ENCODE assay signal across 17 mouse cellular contexts in the genomic region with DNA sequence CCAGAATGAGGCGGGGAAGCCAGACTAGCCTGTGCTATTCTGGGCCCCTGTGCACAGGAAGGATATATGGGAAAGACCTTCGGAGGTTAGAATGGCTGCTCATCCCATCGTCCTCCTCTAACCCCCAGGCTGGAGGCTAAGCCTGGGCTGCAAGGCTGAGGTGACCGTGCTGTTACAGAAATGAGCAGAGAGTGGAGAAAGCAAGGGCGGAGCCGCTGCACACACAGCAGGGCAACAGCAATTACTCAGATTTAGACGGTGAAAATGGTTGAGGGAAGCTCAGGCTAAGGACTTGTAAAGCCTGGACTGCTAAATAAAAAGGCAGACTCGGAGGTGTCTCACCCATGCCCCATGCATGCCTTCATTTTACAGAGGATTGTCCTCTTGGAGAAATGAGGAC. TPM values are rescaled to one million over a fixed set of nuclear protein-coding genes. Genes with fewer than 3 reads are reported as not detected.
DNase-seq lines count a peak whose midpoint lies in the region; ATAC-seq and TF ChIP-seq lines count a peak whose summit lies in the region.
"Had no signal": no experiment of that assay in that cellular context is flagged by ENCODE, and none has a peak within 500 bp of the region (broad histone marks: within the 10 kb centered on the region; RNA-seq: fewer than 3 reads in every experiment).

No protein-coding gene starts in this region.

- H3K27me3 ChIP-seq in heart, adult 2 months (ENCODE audit: control insufficient read depth, insufficient read depth, low read length): no peaks in the 10 kb centered on the region
- H3K27me3 ChIP-seq in kidney, adult 2 months (replicated peaks; ENCODE audit: control insufficient read depth, insufficient read depth, low read length): no peaks in the 10 kb centered on the region
- H3K27me3 ChIP-seq in lung, embryonic 16.5 days (ENCODE audit: control insufficient read depth, insufficient read depth, low read depth, low read length): no peaks in the 10 kb centered on the region
- no peaks in the 10 kb centered on the region for H3K27me3 ChIP-seq in stomach, embryonic 16.5 days (ENCODE audit: control insufficient read depth, insufficient read depth, low read length)
- H3K27me3 ChIP-seq: hindbrain, embryonic 13.5 days; intestine, embryonic 15.5 days; liver, embryonic 15.5 days; neural tube, embryonic 13.5 days had no signal

- H3K9me3 ChIP-seq in lung, embryonic 16.5 days (ENCODE audit: control insufficient read depth, low read length): no peaks in the 10 kb centered on the region
- no peaks in the 10 kb centered on the region for H3K9me3 ChIP-seq in stomach, embryonic 16.5 days (replicated peaks; ENCODE audit: control insufficient read depth, low read length)
- H3K9me3 ChIP-seq: hindbrain, embryonic 13.5 days; intestine, embryonic 15.5 days; limb, embryonic 10.5 days; liver, embryonic 15.5 days; neural tube, embryonic 13.5 days had no signal

- WGBS in heart, adult 2 months: 40% methylated on average over 8 of the region's 8 CpGs
- 54% methylated on average over 8 of the region's 8 CpGs for WGBS in kidney, adult 2 months
- WGBS in lung, embryonic 16.5 days: 52% methylated on average over 8 of the region's 8 CpGs
- 54% methylated on average over 8 of the region's 8 CpGs for WGBS in stomach, embryonic 16.5 days

- ATAC-seq in lung, embryonic 16.5 days (ENCODE audit: low read depth): no peak
- no peak for ATAC-seq in stomach, embryonic 16.5 days (ENCODE audit: insufficient read depth, low FRiP score)
- ATAC-seq: intestine, embryonic 15.5 days had no signal

- TF ChIP-seq POLR2A in heart, adult 2 months (IDR thresholded peaks at IDR 0.05; ENCODE audit: insufficient read depth, low read depth, low read length): no peak
- TF ChIP-seq POLR2A in kidney, adult 2 months (IDR thresholded peaks at IDR 0.05; ENCODE audit: low read depth, low read length): no peak

- H3K9ac ChIP-seq in heart, adult 2 months (ENCODE audit: low read depth, low read length): peak overlapping the region; percentile 4
- H3K9ac ChIP-seq in lung, embryonic 16.5 days (ENCODE audit: low read length): no peak overlapping the region
- peak overlapping the region; percentile 29; the same call in 1 of the 2 replicates for H3K9ac ChIP-seq in stomach, embryonic 16.5 days (ENCODE audit: low read length)
- H3K9ac ChIP-seq: hindbrain, embryonic 13.5 days; intestine, embryonic 15.5 days; liver, embryonic 15.5 days; neural tube, embryonic 13.5 days had no signal

- peaks cover 42% of the 10 kb centered on the region for H3K4me1 ChIP-seq in heart, adult 2 months (ENCODE audit: control insufficient read depth, insufficient read depth, low read length)
- H3K4me1 ChIP-seq in kidney, adult 2 months (ENCODE audit: control insufficient read depth, insufficient read depth, low read length): peaks cover 23% of the 10 kb centered on the region
- H3K4me1 ChIP-seq in lung, embryonic 16.5 days (replicated peaks; ENCODE audit: control insufficient read depth, insufficient read depth, low read length): peaks cover 24% of the 10 kb centered on the region
- H3K4me1 ChIP-seq in stomach, embryonic 16.5 days (ENCODE audit: control insufficient read depth, insufficient read depth, low read length): peaks cover 31% of the 10 kb centered on the region

- no peak overlapping the region for H3K4me3 ChIP-seq in heart, adult 2 months
- H3K4me3 ChIP-seq in kidney, adult 2 months (ENCODE audit: insufficient read depth, low read depth, low read length): no peak overlapping the region
- H3K4me3 ChIP-seq in lung, embryonic 16.5 days (ENCODE audit: low read length): no peak overlapping the region
- H3K4me3 ChIP-seq in stomach, embryonic 16.5 days (replicated peaks; ENCODE audit: low read length): no peak overlapping the region
- H3K4me3 ChIP-seq: hindbrain, embryonic 13.5 days; intestine, embryonic 15.5 days; limb, embryonic 10.5 days; liver, embryonic 15.5 days; neural tube, embryonic 13.5 days had no signal

- TF ChIP-seq EP300 in heart, adult 2 months (IDR thresholded peaks at IDR 0.05; ENCODE audit: insufficient read depth, low read depth, low read length): no peak

- DNase-seq in heart, adult 2 months: no peak
- DNase-seq in heart, adult 18-20 months: no peak
- no peak for DNase-seq in kidney, adult 2 months
- no peak for DNase-seq in kidney, adult 9 months
- DNase-seq in lung, postnatal 14 days: no peak
- DNase-seq: adrenal gland, adult 8-10 months; cerebellum, postnatal 10 days; gastrocnemius, postnatal 14 days; right cerebral cortex, postnatal 25 days had no signal

- H3K36me3 ChIP-seq in heart, adult 2 months (ENCODE audit: control insufficient read depth, insufficient read depth, low read length): peaks cover 47% of the 10 kb centered on the region
- no peaks in the 10 kb centered on the region for H3K36me3 ChIP-seq in kidney, adult 2 months (ENCODE audit: control insufficient read depth, insufficient read depth, low read length)
- no peaks in the 10 kb centered on the region for H3K36me3 ChIP-seq in lung, embryonic 16.5 days (ENCODE audit: control insufficient read depth, insufficient read depth, low read length)
- H3K36me3 ChIP-seq in stomach, embryonic 16.5 days (ENCODE audit: control insufficient read depth, insufficient read depth, low read length): no peaks in the 10 kb centered on the region
- H3K36me3 ChIP-seq: G1E; hindbrain, embryonic 13.5 days; intestine, embryonic 15.5 days; limb, embryonic 10.5 days; liver, embryonic 15.5 days; neural tube, embryonic 13.5 days had no signal

- peaks cover 7% of the 10 kb centered on the region for H3K79me2 ChIP-seq in heart, adult 2 months (replicated peaks; ENCODE audit: control insufficient read depth, insufficient read depth, low read length)

- intact Hi-C loops in heart, adult 2 months (cut with DNase I): loop anchor here (1.0 kb wide), 1 partner anchor 13 kb away; no protein-coding TSS in a partner anchor

- no peak for TF ChIP-seq CTCF in heart, adult 2 months (IDR thresholded peaks at IDR 0.05)
- TF ChIP-seq CTCF in kidney, adult 2 months (conservative IDR thresholded peaks at IDR 0.05; ENCODE audit: insufficient read depth, insufficient read length, low read depth, low read length): no peak

- peak overlapping the region; percentile 93 for H3K27ac ChIP-seq in heart, adult 2 months
- H3K27ac ChIP-seq in kidney, adult 2 months (ENCODE audit: insufficient read depth, low read depth, low read length): peak overlapping the region; percentile 29; the same call in 1 of the 2 replicates
- peak overlapping the region; percentile 67 for H3K27ac ChIP-seq in lung, embryonic 16.5 days (ENCODE audit: low read length)
- 0 out of 2 replicates have a peak overlapping the region, but pooled peaks have one; percentile 31 for H3K27ac ChIP-seq in stomach, embryonic 16.5 days (ENCODE audit: low read length)
- H3K27ac ChIP-seq: hindbrain, embryonic 13.5 days; intestine, embryonic 15.5 days; liver, embryonic 15.5 days; neural tube, embryonic 13.5 days had no signal

- no peak overlapping the region for H3K4me2 ChIP-seq in lung, embryonic 16.5 days (ENCODE audit: low read depth, low read length)
- no peak overlapping the region for H3K4me2 ChIP-seq in stomach, embryonic 16.5 days (ENCODE audit: low read depth, low read length)
- H3K4me2 ChIP-seq: hindbrain, embryonic 13.5 days; intestine, embryonic 15.5 days; liver, embryonic 15.5 days; neural tube, embryonic 13.5 days had no signal

RNA-seq across cellular contexts. Expression of a gene that starts 45.0 kb away (rescaled TPM):
- 100 to 1,000 TPM; 244 to 277 TPM for total RNA-seq in heart, adult 2 months (2021)
- 115 and 119 TPM in 2 replicates for polyA plus RNA-seq in heart, adult 2 months (2012; rRNA removed)
- 100 to 1,000 TPM; 248 to 259 TPM for total RNA-seq in heart, adult 18-20 months (2021)
- 75.9 and 108 TPM in 2 replicates for polyA plus RNA-seq in kidney, adult 2 months (2012; rRNA removed)
- polyA plus RNA-seq in lung, embryonic 16.5 days (2015; fragmentation: Nextera tagmentation; extraction: Ambion mirVana): 13.7 and 14.5 TPM in 2 replicates
- polyA plus RNA-seq in stomach, embryonic 16.5 days (2015; fragmentation: Nextera tagmentation; extraction: Ambion mirVana): 5.3 and 5.8 TPM in 2 replicates
- polyA plus RNA-seq: G1E had no signal

Comparison
In these comparisons a context has a peak if more than half of its experiments do, and no peak if none do; other contexts are left out.
1. H3K27ac ChIP-seq: peak in every context shown above with its lines; median percentile 93 in heart, adult 2 months; 67 in lung, embryonic 16.5 days; 31 in stomach, embryonic 16.5 days; 29 in kidney, adult 2 months.